Mouse (Mus musculus): Measurements from ENCODE around the gene Gm30191. TPM values are rescaled to one million over a fixed set of nuclear protein-coding genes. Genes with fewer than 3 reads are reported as not detected.
"Not testable (repeated sequence)": the region's sequence is repeated elsewhere in the genome, so short reads cannot be mapped to it uniquely, and the experiment has no call there.

Gm30191 gene
- polyA plus RNA-seq, 1 experiment from 2014 or later: not detected

DNA sequence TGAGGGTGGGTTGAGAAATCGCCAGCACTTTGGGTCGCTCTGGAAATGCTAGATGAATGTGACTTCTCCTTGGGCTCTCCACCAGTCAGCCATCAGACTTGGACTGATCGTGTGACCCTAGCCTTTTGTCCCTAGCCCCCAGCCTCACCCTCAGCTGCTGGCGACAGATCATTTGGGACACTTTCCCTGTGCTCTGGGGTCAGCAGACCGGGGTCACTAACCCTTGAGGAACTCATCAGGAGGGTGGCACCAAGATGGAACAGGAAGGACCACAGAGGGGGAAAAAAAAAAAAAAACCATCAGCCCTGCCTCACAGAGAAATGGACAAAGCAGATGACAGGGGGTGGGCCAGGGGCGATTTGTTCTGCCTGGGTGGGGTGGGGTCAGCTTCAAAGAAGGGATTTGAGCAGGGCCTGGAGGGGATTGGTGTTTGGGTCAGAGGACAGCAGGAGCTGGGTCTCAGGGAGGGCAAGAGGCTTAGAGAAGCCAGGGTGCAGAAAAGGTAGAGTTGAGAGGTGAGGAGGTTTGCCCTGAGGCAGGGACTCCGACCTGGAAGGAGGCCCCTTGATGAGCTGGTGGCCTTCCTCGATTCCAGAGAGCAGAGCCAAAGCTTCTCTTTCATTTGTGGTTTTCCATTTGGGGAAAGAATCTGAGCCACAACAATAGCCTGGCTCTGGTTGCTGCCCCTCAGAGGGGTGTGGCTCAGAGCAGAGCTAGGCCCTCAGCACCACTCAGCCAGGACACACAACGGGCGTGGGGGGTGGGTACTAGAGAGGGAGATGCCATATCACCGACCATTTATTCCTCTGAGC is 10.7 kb downstream of the Gm30191 start:
- no peaks in the 10 kb centered on the region for H3K36me3 ChIP-seq (ENCODE audit: control insufficient read depth, insufficient read depth, low read length)
- no peak overlapping the region for H3K27ac ChIP-seq (ENCODE audit: low read length)
- H3K4me2 ChIP-seq (ENCODE audit: low read depth, low read length): no peak overlapping the region
- no peaks in the 10 kb centered on the region for H3K9me3 ChIP-seq (ENCODE audit: control insufficient read depth, low read length)
- whole genome bisulfite sequencing: 43% methylated on average over 11 of the region's 11 CpGs
- H3K27me3 ChIP-seq (replicated peaks; ENCODE audit: control insufficient read depth, insufficient read depth, low read length): peaks cover 14% of the 10 kb centered on the region
- H3K4me1 ChIP-seq (ENCODE audit: control insufficient read depth, insufficient read depth, low read length): peaks cover 20% of the 10 kb centered on the region
- no peak for ATAC-seq
- H3K9ac ChIP-seq (ENCODE audit: low read depth, low read length): no peak overlapping the region
- no peak overlapping the region for H3K4me3 ChIP-seq (ENCODE audit: low read length)

DNA sequence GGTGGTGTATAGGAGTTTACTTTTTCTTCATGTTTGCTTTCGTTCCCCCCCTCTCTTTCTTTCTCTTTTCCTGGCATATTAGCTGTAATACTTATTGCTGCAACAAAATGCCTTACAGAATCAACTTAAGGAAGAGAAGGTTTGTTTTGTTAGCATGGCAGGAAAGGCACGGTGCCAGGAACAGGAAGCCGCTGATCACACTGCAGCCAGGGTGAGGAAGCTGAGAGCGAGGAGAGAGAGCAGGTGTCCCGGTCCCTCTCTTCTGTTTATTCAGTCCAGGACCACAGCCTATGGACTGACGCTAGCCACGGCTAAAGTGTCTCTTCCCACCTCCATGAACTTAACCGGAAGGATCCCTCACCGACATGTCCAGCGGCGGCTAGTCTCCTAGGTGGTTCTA is 11.6 kb downstream of the Gm30191 start:
- ATAC-seq: no peak
- Histone ChIP-seq H3K9me3 (ENCODE audit: control insufficient read depth, low read length) (no peaks in the 10 kb centered on the region), H3K9ac (ENCODE audit: low read depth, low read length) (no peak overlapping the region), H3K4me3 (ENCODE audit: low read length) (no peak overlapping the region), H3K27me3 (replicated peaks; ENCODE audit: control insufficient read depth, insufficient read depth, low read length) (peaks cover 5% of the 10 kb centered on the region), H3K4me2 (ENCODE audit: low read depth, low read length) (no peak overlapping the region), H3K27ac (ENCODE audit: low read length) (no peak overlapping the region), H3K36me3 (ENCODE audit: control insufficient read depth, insufficient read depth, low read length) (no peaks in the 10 kb centered on the region), H3K4me1 (ENCODE audit: control insufficient read depth, insufficient read depth, low read length) (peaks cover 14% of the 10 kb centered on the region)
- 53% methylated on average over 11 of the region's 11 CpGs for WGBS

DNA sequence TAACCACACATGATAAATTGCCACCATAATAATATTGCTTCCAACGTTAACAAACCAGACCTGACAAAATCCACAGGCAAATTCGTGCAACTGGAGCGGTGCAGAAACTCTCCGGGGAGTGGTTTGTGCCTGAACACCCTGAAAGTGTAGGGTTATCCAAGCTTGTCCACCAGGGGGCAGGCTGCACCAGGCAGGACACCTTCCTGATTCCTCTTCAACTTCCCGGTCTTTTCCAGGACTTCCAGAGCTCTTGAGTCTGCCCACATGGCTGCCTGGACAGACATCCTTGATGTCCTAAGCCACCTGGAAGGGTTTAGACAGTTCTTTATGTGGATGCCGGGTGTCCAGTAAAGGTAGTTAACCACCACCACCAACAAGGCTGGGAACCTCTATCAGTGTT is 16.5 kb downstream of the Gm30191 start:
- H3K9ac ChIP-seq (ENCODE audit: low read depth, low read length): no peak overlapping the region
- H3K27me3 ChIP-seq (replicated peaks; ENCODE audit: control insufficient read depth, insufficient read depth, low read length): no peaks in the 10 kb centered on the region
- H3K9me3 ChIP-seq (ENCODE audit: control insufficient read depth, low read length): no peaks in the 10 kb centered on the region
- no peak overlapping the region for H3K27ac ChIP-seq (ENCODE audit: low read length)
- 32% methylated on average over 6 of the region's 6 CpGs for WGBS
- no peak for ATAC-seq
- no peak overlapping the region for H3K4me3 ChIP-seq (ENCODE audit: low read length)
- H3K4me1 ChIP-seq (ENCODE audit: control insufficient read depth, insufficient read depth, low read length): peaks cover 3% of the 10 kb centered on the region; the same call in 1 of the 2 replicates
- no peaks in the 10 kb centered on the region for H3K36me3 ChIP-seq (ENCODE audit: control insufficient read depth, insufficient read depth, low read length)
- no peak overlapping the region for H3K4me2 ChIP-seq (ENCODE audit: low read depth, low read length)

DNA sequence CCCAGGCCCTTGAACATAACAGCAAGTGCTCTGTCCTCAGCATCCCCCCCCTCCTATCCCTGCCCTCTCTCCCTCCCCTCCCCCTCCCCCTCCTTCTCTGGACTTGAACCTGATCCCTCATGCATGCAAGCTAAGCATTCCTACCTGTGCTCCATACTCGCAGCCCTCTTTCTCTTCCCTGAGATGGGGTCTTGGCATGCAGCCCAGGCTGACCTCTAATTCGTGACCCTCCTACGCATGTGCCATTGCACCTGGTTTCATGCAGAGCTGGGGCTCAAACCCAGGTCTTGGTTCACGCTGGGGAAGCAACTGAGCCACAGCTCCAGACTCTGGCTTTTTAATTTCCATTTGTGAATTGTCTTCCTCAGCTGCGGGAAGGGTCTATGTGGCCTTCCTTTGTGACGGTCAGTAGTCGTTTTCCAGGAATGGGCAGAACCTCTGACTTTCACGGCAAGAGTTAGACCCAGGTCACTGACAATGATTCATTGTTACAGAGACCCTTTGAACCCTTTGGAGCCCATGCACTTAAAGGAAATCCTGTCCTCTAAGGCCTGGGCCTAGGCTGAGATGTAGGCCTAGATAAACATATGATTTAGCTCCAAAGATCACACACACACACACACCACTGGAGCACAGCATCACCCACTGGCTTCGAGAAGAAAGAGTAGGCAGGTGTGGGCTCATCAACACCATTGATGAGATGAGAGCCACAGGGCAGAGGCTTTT is 19.3 kb downstream of the Gm30191 start:
- H3K27me3 ChIP-seq (replicated peaks; ENCODE audit: control insufficient read depth, insufficient read depth, low read length): no peaks in the 10 kb centered on the region
- no peak overlapping the region for H3K9ac ChIP-seq (ENCODE audit: low read depth, low read length)
- H3K4me3 ChIP-seq (ENCODE audit: low read length): no peak overlapping the region
- 65% methylated on average over 9 of the region's 9 CpGs for WGBS
- H3K4me2 ChIP-seq (ENCODE audit: low read depth, low read length): no peak overlapping the region
- no peaks in the 10 kb centered on the region for H3K4me1 ChIP-seq (ENCODE audit: control insufficient read depth, insufficient read depth, low read length)
- H3K9me3 ChIP-seq (ENCODE audit: control insufficient read depth, low read length): no peaks in the 10 kb centered on the region
- no peak overlapping the region for H3K27ac ChIP-seq (ENCODE audit: low read length)
- ATAC-seq: no peak
- no peaks in the 10 kb centered on the region for H3K36me3 ChIP-seq (ENCODE audit: control insufficient read depth, insufficient read depth, low read length)

DNA sequence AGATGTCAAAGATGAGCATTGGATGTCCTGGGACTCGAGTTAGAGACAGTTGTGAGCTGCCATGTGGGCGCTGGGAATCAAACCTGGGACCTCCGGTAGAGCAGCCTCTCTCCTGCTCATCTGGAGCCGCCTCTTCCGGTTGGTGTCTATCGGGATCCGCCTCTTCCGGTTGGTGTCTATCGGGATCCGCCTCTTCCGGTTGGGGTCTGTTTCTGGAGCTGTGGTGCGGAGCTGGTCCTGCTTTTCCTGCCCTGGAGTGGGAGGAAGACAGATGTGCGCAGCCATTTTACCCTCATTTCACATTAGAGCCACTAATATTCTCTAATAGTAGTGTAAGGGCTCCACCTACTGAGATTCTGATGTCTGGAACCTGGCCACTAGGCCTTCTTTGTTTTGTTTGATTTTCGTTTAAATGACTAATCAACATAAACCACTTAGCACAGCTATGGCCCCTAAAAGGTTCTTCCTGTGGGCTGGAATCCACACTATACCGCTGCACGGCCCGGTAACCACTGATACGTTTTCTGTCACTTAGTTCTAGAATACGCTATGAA is 21.4 kb downstream of the Gm30191 start:
- no peak for ATAC-seq
- no peak overlapping the region for H3K4me3 ChIP-seq (ENCODE audit: low read length)
- H3K4me2 ChIP-seq (ENCODE audit: low read depth, low read length): no peak overlapping the region
- 83% methylated on average over 19 of the region's 19 CpGs for WGBS
- H3K27me3 ChIP-seq (replicated peaks; ENCODE audit: control insufficient read depth, insufficient read depth, low read length): no peaks in the 10 kb centered on the region
- no peak overlapping the region for H3K27ac ChIP-seq (ENCODE audit: low read length)
- H3K9ac ChIP-seq (ENCODE audit: low read depth, low read length): no peak overlapping the region
- H3K4me1 ChIP-seq (ENCODE audit: control insufficient read depth, insufficient read depth, low read length): peaks cover 5% of the 10 kb centered on the region; the same call in 1 of the 2 replicates
- H3K36me3 ChIP-seq (ENCODE audit: control insufficient read depth, insufficient read depth, low read length): no peaks in the 10 kb centered on the region
- no peaks in the 10 kb centered on the region for H3K9me3 ChIP-seq (ENCODE audit: control insufficient read depth, low read length)

DNA sequence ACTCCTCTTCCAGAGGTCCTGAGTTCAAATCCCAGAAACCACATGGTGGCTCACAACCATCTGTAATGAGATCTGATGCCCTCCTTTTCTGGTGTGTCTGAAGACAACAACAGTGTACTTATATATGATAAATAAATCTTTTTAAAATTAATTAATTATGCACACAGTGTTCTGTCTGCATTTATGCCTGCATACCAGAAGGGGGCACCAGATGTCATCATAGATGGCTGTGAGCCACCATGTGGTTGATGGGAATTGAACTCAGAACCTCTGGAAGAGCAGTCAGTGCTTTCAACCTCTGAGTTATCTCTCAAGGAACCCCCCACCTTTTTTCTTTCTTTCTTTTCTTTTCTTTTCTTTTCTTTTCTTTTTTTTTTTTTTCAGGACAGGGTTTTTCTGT is 22.9 kb downstream of the Gm30191 start:
- not testable (repeated sequence) for H3K9ac ChIP-seq (ENCODE audit: low read depth, low read length); H3K36me3 ChIP-seq (ENCODE audit: control insufficient read depth, insufficient read depth, low read length); H3K27me3 ChIP-seq (replicated peaks; ENCODE audit: control insufficient read depth, insufficient read depth, low read length); H3K4me3 ChIP-seq (ENCODE audit: low read length); H3K9me3 ChIP-seq (ENCODE audit: control insufficient read depth, low read length); H3K27ac ChIP-seq (ENCODE audit: low read length); H3K4me1 ChIP-seq (ENCODE audit: control insufficient read depth, insufficient read depth, low read length); H3K4me2 ChIP-seq (ENCODE audit: low read depth, low read length); ATAC-seq

DNA sequence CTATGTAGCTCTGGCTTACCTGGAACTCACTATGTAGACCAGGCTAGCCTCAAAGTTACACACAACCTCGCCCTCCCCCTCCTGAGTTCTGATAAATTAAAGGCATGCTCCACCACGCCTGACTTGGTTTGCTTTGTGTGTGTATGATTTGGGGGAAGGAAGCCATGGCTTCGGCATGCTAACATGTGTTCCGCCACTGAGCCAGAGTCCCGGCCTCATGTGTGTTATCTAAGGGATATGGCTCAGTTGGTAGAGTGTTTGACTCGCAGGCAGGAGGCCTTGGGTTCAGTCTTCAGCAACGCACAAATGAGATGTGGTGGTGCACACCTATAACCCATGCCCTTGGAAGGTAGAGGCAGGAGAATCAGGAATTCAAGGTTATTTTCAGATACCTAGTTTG is 25.2 kb downstream of the Gm30191 start:
- Histone ChIP-seq H3K36me3 (ENCODE audit: control insufficient read depth, insufficient read depth, low read length) (no peaks in the 10 kb centered on the region), H3K4me3 (ENCODE audit: low read length) (no peak overlapping the region), H3K9me3 (ENCODE audit: control insufficient read depth, low read length) (no peaks in the 10 kb centered on the region), H3K4me2 (ENCODE audit: low read depth, low read length) (no peak overlapping the region), H3K27me3 (replicated peaks; ENCODE audit: control insufficient read depth, insufficient read depth, low read length) (no peaks in the 10 kb centered on the region), H3K27ac (ENCODE audit: low read length) (no peak overlapping the region), H3K9ac (ENCODE audit: low read depth, low read length) (no peak overlapping the region), H3K4me1 (ENCODE audit: control insufficient read depth, insufficient read depth, low read length) (peaks cover 5% of the 10 kb centered on the region; the same call in 1 of the 2 replicates)
- ATAC-seq: no peak
- WGBS: 85% methylated on average over 7 of the region's 7 CpGs

DNA sequence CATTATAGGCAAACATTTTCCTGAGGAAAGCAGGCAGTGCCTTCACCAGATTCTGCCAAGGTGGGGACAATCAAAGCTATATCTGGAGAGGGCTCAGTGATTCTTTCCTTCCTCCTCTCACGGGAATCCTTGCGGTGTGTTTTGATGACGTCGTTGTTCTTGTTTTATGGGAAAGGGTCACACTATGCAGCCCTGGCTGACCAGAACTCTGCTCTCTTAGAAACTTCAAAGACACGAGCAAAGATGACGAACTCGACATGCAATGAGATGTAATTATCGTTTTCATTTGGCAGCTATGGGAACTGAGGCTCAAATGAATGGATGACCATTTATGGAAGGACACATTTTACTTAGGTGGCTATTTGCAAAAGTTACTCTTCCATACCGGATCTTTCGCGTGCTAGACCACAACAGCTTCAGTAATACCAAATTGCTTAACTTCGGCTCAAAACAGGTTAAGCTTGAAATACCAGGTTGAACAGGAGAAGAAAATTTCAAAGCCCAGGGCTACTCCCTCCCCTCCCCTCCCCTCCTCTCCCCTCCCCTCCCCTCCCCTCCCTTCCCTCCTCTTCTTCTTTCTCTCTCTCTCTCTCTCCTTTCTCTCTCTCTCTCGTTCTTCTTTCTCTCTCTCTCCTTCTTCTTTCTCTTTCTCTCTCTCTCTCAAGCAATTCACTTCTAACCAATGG is 26.1 kb downstream of the Gm30191 start:
- Histone ChIP-seq H3K27ac (ENCODE audit: low read length) (no peak overlapping the region), H3K27me3 (replicated peaks; ENCODE audit: control insufficient read depth, insufficient read depth, low read length) (no peaks in the 10 kb centered on the region), H3K4me1 (ENCODE audit: control insufficient read depth, insufficient read depth, low read length) (peaks cover 5% of the 10 kb centered on the region; the same call in 1 of the 2 replicates), H3K4me2 (ENCODE audit: low read depth, low read length) (peak overlapping the region; percentile 37), H3K4me3 (ENCODE audit: low read length) (peak overlapping the region; percentile 7; the same call in 1 of the 2 replicates), H3K9me3 (ENCODE audit: control insufficient read depth, low read length) (no peaks in the 10 kb centered on the region), H3K36me3 (ENCODE audit: control insufficient read depth, insufficient read depth, low read length) (no peaks in the 10 kb centered on the region), H3K9ac (ENCODE audit: low read depth, low read length) (peak overlapping the region; percentile 20; the same call in 1 of the 2 replicates)
- WGBS: 19% methylated on average over 13 of the region's 13 CpGs
- peak; percentile 32 for ATAC-seq
